Mouse (Mus musculus) A20 (cell line): ENCODE measurements at regions not wholly inside any gene's neighbourhood (a gene's known extent, or its start where the extent isn't known, plus 50 kb on each side); places are given as distances from the start of the nearest gene placed in this dataset.

Experiments
- DNase-seq: peaks from one replicate; pipeline ENCODE4 v3.0.0-alpha.2; 2011; ENCODE audit warnings: low read depth, low spot score

- DNase-seq, result peak; percentile 59
Observed at GRCm38 (mm10) chr3:42915146-42915545, 1172.7 kb downstream of the D3Ertd751e start.

GRCm38 (mm10) chr3:42935418-42935817, 1193.0 kb downstream of the D3Ertd751e start:
- no peak for DNase-seq

- no peak for DNase-seq
Observed at GRCm38 (mm10) chr3:42977066-42977465, 1234.7 kb downstream of the D3Ertd751e start.
